Mouse (Mus musculus) heart, embryonic 15.5 days (tissue): ENCODE results near the gene Slc25a34. TPM values are rescaled to one million over a fixed set of nuclear protein-coding genes. Genes with fewer than 3 reads are reported as not detected.

Experiments
- ATAC-seq: fragments of 200-750 bp; cut with Nextera tagmentation; replicated peaks from 2 replicates; pipeline ENCODE4 v1.8.0; 2017; ENCODE audit warnings: low read depth, moderate TSS enrichment; ENCODE audit not compliant: insufficient number of reproducible peaks, insufficient read depth, low FRiP score
- H3K27ac ChIP-seq: fragments of 300-500 bp; sonication (generic); 2 replicates; pipeline ENCODE4 v1.5.1; 2015; ENCODE audit warnings: mild to moderate bottlenecking, inconsistent platforms
- H3K27me3 ChIP-seq: fragments of 300-500 bp; sonication (generic); 2 replicates; pipeline ENCODE4 v1.6.1; 2015; ENCODE audit warnings: inconsistent platforms
- H3K36me3 ChIP-seq: fragments of 300-500 bp; sonication (generic); 2 replicates; pipeline ENCODE4 v1.6.1; 2015; ENCODE audit warnings: mild to moderate bottlenecking, inconsistent platforms
- H3K4me1 ChIP-seq: fragments of 300-500 bp; sonication (generic); replicated peaks from 2 replicates; pipeline ENCODE4 v1.6.1; 2015; ENCODE audit warnings: inconsistent platforms
- H3K4me2 ChIP-seq: fragments of 300-500 bp; sonication (generic); 2 replicates; pipeline ENCODE4 v1.6.1; 2015; ENCODE audit warnings: inconsistent platforms, mild to moderate bottlenecking, moderate library complexity
- H3K4me3 ChIP-seq: fragments of 300-500 bp; sonication (generic); 2 replicates; pipeline ENCODE4 v1.5.1; 2015; ENCODE audit warnings: mild to moderate bottlenecking, inconsistent platforms
- H3K9ac ChIP-seq: fragments of 300-500 bp; sonication (generic); 2 replicates; pipeline ENCODE4 v1.6.1; 2015; ENCODE audit warnings: mild to moderate bottlenecking, inconsistent platforms
- H3K9me3 ChIP-seq: fragments of 300-500 bp; sonication (generic); replicated peaks from 2 replicates; pipeline ENCODE4 v1.6.1; 2016; ENCODE audit warnings: inconsistent platforms
- WGBS: fragments of 180-500 bp; shearing (Covaris S2); methylation state at CpG from one replicate; pipeline ENCODE4 v1.1.7; 2015; ENCODE audit warnings: mixed read lengths; 5-methylcytosine and 5-hydroxymethylcytosine counted together
- polyA plus RNA-seq: library from polyadenylated mRNA; unstranded; fragments of >200 nt; fragmentation: Nextera tagmentation; extraction: Ambion mirVana; gene quantifications from 2 replicates; pipeline ENCODE4 v1.2.1, GENCODE M21; 2015

Slc25a34 gene
- 0.76 and 0.96 TPM in 2 replicates for polyA plus RNA-seq

GRCm38 (mm10) chr4:141623666-141624065 is at the start of gene Slc25a34:
Gene Slc25a34, minus strand, starts transcription at chr4:141623821.
- H3K27me3 ChIP-seq, result no peaks in the 10 kb centered on the region
- 27% methylated on average over 1 of the region's 1 CpGs for WGBS
- H3K4me3 ChIP-seq, result no peak within 1 kb of the TSS
- peak; percentile 76 for ATAC-seq
- H3K9ac ChIP-seq, result no peak within 1 kb of the TSS
- no peaks in the 10 kb centered on the region for H3K9me3 ChIP-seq
- no peak within 1 kb of the TSS for H3K4me2 ChIP-seq
- peaks cover 28% of the 10 kb centered on the region for H3K36me3 ChIP-seq
- peak within 1 kb of the TSS; percentile 56 for H3K27ac ChIP-seq
- peaks cover 24% of the 10 kb centered on the region for H3K4me1 ChIP-seq

DNA sequence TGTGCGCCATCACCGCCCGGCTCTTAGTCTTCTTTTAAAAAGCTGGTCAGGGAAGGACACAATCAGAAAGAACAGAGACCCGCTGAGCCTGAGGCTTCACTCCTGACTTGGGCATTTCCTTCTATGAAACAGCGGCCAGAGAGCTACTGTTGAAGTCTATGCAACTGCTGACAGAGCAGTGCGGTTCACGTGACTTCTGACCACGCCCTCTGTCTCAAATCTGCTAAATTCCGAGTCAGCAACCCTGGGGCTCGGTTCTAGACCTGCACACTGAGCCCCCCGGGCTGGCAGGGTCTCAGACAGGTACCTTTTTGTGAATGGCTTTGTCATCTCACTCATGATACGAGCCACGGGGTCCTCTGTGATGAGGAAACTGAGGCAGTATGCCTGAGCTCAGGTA is 48.7 kb upstream of the Slc25a34 start:
- H3K9me3 ChIP-seq, result no peaks in the 10 kb centered on the region
- no peak for ATAC-seq
- 0 out of 2 replicates have a peak, but pooled peaks cover 4% of the 10 kb centered on the region for H3K36me3 ChIP-seq
- H3K9ac ChIP-seq, result no peak overlapping the region
- WGBS, result 76% methylated on average over 13 of the region's 13 CpGs
- H3K27ac ChIP-seq, result no peak overlapping the region
- no peak overlapping the region for H3K4me3 ChIP-seq
- H3K4me1 ChIP-seq, result no peaks in the 10 kb centered on the region
- no peak overlapping the region for H3K4me2 ChIP-seq
- no peaks in the 10 kb centered on the region for H3K27me3 ChIP-seq

GRCm38 (mm10) chr4:141671389-141671788 is 47.8 kb upstream of the Slc25a34 start:
- H3K36me3 ChIP-seq, result no peaks in the 10 kb centered on the region
- H3K27ac ChIP-seq, result no peak overlapping the region
- no peak overlapping the region for H3K4me2 ChIP-seq
- no peaks in the 10 kb centered on the region for H3K4me1 ChIP-seq
- no peak for ATAC-seq
- no peak overlapping the region for H3K9ac ChIP-seq
- WGBS, result 72% methylated on average over 4 of the region's 4 CpGs
- H3K4me3 ChIP-seq, result no peak overlapping the region
- no peaks in the 10 kb centered on the region for H3K27me3 ChIP-seq
- H3K9me3 ChIP-seq, result no peaks in the 10 kb centered on the region

- no peak for ATAC-seq
- H3K4me2 ChIP-seq, result no peak overlapping the region
- no peak overlapping the region for H3K9ac ChIP-seq
- H3K4me3 ChIP-seq, result no peak overlapping the region
- 81% methylated on average over 18 of the region's 18 CpGs for WGBS
- H3K9me3 ChIP-seq, result no peaks in the 10 kb centered on the region
- no peaks in the 10 kb centered on the region for H3K36me3 ChIP-seq
- H3K4me1 ChIP-seq, result no peaks in the 10 kb centered on the region
- H3K27ac ChIP-seq, result no peak overlapping the region
- H3K27me3 ChIP-seq, result no peaks in the 10 kb centered on the region
These were observed 46.5 kb upstream of the Slc25a34 start for GRCm38 (mm10) chr4:141669898-141670712.

GRCm38 (mm10) chr4:141664799-141665198 is 41.2 kb upstream of the Slc25a34 start, which contains the start of gene Plekhm2:
Gene Plekhm2, minus strand, starts transcription at chr4:141664899.
- peak within 1 kb of the TSS; percentile 92 for H3K9ac ChIP-seq
- 48% methylated on average over 8 of the region's 8 CpGs for WGBS
- H3K27me3 ChIP-seq, result no peaks in the 10 kb centered on the region
- peaks cover 22% of the 10 kb centered on the region for H3K4me1 ChIP-seq
- H3K27ac ChIP-seq, result peak within 1 kb of the TSS; percentile 81
- peak within 1 kb of the TSS; percentile 62 for H3K4me3 ChIP-seq
- H3K36me3 ChIP-seq, result peaks cover 17% of the 10 kb centered on the region
- no peak for ATAC-seq
- H3K4me2 ChIP-seq, result peak within 1 kb of the TSS; percentile 85
- H3K9me3 ChIP-seq, result no peaks in the 10 kb centered on the region

DNA sequence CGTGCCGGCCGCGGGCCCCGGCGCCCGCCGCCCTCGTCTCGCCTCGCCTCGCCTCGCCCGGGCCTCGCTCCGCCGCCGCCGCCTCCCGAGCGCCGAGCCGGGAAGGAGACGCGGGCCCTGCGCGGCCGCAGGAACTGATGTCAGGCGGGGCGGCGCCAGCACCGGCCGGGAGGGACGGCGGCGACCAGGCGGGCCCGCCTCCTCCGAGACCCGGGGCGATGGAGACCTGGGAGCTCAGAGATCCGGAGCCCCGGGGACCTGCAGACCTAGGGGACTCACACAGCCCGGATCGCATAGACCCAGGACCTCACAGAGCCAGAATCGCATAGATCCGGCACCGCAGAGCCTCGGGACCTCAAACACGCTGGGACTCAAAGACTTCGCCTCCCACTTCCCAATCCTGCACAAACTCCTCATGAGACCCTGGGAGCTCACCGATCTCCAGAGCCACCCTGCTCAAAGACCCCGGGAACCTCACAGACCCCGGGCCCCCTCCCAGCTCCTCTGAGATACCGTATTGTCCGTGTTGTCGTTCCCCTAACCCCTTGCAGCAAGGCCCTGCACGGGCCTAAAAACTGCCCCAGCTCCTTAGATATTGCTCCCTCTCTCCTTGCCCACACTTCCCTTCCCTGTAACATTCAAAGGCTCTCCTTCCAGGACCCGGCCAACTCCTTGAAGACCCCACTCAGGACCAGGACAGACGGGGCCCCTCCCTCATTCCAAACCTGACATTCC is 40.6 kb upstream of the Slc25a34 start:
- Histone ChIP-seq H3K4me3 (peak overlapping the region; percentile 62), H3K27me3 (no peaks in the 10 kb centered on the region), H3K36me3 (peaks cover 20% of the 10 kb centered on the region), H3K9ac (peak overlapping the region; percentile 92), H3K27ac (peak overlapping the region; percentile 81), H3K9me3 (no peaks in the 10 kb centered on the region), H3K4me1 (peaks cover 23% of the 10 kb centered on the region), H3K4me2 (peak overlapping the region; percentile 85)
- peak; percentile 90 for ATAC-seq
- 1% methylated on average over 55 of the region's 60 CpGs for WGBS

- H3K27me3 ChIP-seq, result no peaks in the 10 kb centered on the region
- H3K4me1 ChIP-seq, result peaks cover 30% of the 10 kb centered on the region
- H3K9me3 ChIP-seq, result no peaks in the 10 kb centered on the region
- peaks cover 20% of the 10 kb centered on the region for H3K36me3 ChIP-seq
- 3% methylated on average over 45 of the region's 47 CpGs for WGBS
- peak overlapping the region; percentile 85 for H3K4me2 ChIP-seq
- ATAC-seq, result peak; percentile 38
- H3K27ac ChIP-seq, result peak overlapping the region; percentile 81
- H3K9ac ChIP-seq, result peak overlapping the region; percentile 92
- peak overlapping the region; percentile 62 for H3K4me3 ChIP-seq
These were observed 39.7 kb upstream of the Slc25a34 start for GRCm38 (mm10) chr4:141663122-141663931.

- no peak overlapping the region for H3K4me3 ChIP-seq
- WGBS, result 89% methylated on average over 11 of the region's 11 CpGs
- H3K9ac ChIP-seq, result no peak overlapping the region
- H3K36me3 ChIP-seq, result peaks cover 28% of the 10 kb centered on the region
- no peak overlapping the region for H3K4me2 ChIP-seq
- H3K4me1 ChIP-seq, result peaks cover 46% of the 10 kb centered on the region
- H3K9me3 ChIP-seq, result no peaks in the 10 kb centered on the region
- H3K27ac ChIP-seq, result no peak overlapping the region
- no peaks in the 10 kb centered on the region for H3K27me3 ChIP-seq
- ATAC-seq, result no peak
These were observed 37.3 kb upstream of the Slc25a34 start for GRCm38 (mm10) chr4:141660884-141661283.

GRCm38 (mm10) chr4:141659739-141660138 is 36.1 kb upstream of the Slc25a34 start:
- no peak overlapping the region for H3K9ac ChIP-seq
- 70% methylated on average over 4 of the region's 4 CpGs for WGBS
- H3K27ac ChIP-seq, result no peak overlapping the region
- H3K9me3 ChIP-seq, result no peaks in the 10 kb centered on the region
- H3K36me3 ChIP-seq, result peaks cover 28% of the 10 kb centered on the region
- H3K4me2 ChIP-seq, result no peak overlapping the region
- ATAC-seq, result no peak
- H3K4me3 ChIP-seq, result no peak overlapping the region
- peaks cover 44% of the 10 kb centered on the region for H3K4me1 ChIP-seq
- H3K27me3 ChIP-seq, result no peaks in the 10 kb centered on the region

DNA sequence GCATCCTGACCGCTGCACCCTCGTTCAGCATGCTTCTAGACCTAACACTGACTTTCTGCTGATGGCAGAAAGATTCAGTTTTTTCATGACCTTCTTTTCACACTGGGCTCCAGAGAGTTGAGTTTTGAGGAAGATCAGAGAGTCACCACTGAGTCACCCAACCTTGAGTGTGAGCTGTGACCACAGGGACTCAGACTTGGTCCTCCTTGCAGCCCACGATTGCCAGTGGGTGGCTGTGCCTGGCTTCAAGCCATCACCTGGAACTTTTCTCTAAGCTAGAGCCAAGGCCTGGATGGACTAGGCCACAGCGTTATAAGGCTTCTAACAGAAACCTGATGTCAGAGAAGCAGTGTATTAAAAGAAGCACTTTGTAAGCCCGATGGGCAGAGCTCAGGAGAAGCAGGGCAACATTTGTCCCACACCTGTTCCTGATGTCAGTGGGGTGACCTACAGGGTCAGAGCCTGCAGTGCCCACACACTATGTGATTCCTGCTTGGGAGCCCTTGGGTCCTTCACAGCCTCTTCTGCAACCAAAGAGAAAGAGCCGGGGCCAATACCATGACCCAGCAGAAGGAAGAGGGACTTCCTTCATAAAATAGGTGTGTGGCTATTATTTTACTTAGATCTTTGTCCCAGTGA is 35.3 kb upstream of the Slc25a34 start:
- WGBS, result 87% methylated on average over 6 of the region's 6 CpGs
- H3K36me3 ChIP-seq, result peaks cover 29% of the 10 kb centered on the region
- H3K4me3 ChIP-seq, result no peak overlapping the region
- no peak overlapping the region for H3K4me2 ChIP-seq
- peaks cover 46% of the 10 kb centered on the region for H3K4me1 ChIP-seq
- no peaks in the 10 kb centered on the region for H3K9me3 ChIP-seq
- no peaks in the 10 kb centered on the region for H3K27me3 ChIP-seq
- ATAC-seq, result no peak
- no peak overlapping the region for H3K27ac ChIP-seq
- H3K9ac ChIP-seq, result no peak overlapping the region
